Mouse (Mus musculus) kidney, postnatal 36 days (tissue): ENCODE results near the gene Nat8f4.
"Not testable (repeated sequence)": the region's sequence is repeated elsewhere in the genome, so short reads cannot be mapped to it uniquely, and the experiment has no call there.

ENCODE experiments used
- DNase-seq, 2 experiments: peaks; one replicate each; pipeline ENCODE4 v3.0.0; 2021 to 2022; ENCODE audit warnings: mixed read lengths in 2 of 2

The Nat8f4 gene

DNA sequence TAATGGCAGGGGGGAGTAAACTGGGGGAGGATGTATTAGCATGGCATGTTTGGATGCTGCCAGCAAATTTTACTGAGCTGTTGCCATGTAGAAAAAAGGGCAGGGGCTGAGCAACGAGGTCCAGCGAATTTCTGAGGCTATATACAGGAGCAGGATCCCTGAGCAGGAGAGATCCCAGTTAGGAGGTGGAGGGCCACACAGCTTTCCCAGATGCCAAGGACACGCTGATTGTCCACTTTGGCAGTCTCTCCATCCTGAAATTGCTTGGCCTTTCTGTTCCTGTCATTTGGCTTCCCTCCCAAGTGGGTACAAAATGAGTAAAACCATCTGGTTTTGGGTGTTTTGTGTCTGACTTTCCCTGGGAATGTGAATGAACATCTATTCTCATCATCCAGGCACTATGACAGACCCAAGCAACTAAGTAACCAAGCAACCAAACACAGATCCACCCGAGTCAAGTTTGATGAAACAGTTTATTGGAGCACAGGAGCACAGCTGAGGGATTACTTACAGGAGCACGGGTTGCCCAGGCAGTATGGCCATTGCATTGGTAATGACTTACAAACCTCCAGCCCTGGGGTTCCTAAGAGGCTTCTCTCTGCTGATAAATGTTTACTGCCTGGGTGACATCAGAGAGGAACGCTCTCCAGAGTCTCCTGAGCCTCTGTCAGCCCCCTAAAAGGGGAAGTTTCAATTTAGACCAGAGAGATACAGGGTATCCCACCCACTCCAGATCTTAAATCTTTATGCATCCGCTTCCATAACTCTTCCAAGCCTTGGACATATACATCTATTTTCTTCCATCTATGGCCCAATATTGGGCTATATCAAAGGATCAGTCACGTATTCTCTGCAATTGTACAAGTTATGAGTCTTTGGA lies 5.8 kb downstream of the Nat8f4 start:
- DNase-seq, result not testable (repeated sequence)

DNA sequence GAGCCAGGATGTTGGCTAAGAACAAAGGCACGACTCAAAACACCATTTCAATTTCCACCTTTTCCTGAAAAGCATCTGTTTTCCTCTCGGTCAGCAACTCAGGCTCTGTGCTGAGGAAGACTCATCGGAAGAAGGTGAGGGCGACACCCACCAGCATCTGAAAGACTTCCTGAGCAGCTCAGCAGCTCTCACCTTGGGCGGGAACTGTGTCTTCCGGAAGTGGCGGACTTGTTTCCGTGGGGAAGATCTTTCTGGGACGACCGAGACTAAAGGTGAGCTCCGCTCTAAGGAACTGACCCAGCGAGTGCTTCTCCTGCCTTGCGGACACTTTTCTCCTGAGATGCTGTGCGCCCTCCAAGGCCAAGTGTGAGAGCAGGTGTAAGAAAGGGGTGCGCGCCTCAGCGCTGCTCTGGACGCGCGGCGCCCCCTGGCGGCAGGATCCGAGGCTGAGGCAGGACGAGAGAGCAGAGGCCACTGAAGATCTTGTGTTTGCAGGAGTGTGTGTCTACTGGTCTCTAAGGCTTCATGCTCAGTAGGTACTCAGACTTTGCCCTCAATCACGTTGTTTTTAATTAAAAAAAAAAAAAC lies 9.5 kb downstream of the Nat8f4 start:
- DNase-seq, result peak in 1 of 2 experiments; percentile 67

DNA sequence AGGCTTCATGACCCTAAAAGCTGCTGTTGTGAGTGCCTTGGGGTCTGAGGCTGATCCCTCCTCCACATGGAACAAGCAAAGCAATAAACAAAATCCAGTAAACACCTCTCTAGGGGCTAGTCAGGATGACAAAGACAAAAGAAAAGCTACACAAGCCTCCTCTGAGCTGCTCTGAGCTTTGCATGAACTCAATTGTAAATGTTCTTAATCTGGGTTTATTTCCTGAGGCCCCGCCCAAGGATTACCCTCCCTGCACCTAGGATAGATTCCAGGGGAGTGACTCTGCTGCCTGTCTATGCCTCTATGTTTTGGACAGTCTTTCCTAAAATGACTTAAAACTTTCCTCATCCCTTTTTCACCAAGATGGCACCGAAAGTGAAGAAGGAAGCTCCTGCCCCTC lies 15.7 kb downstream of the Nat8f4 start:
- no peak for DNase-seq

DNA sequence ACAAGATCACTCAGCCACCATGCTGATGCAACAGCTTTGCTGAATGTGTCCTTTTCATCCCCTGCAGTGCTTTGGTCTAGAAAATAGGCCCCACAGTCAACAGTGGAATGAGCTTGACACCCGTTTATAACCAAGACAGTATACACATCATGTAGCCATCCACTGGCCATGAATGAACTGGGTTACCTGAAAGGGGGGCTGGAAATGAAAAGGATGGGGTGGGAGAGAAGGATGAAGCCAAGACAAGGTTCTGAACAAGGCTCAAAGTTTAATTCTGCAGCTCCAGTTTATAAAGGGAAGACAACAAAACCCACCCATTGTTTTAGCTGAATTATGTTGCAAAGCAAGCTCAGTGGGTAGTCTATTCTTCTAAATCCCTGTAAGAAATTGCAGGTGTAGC lies 20.4 kb downstream of the Nat8f4 start:
- no peak for DNase-seq

DNA sequence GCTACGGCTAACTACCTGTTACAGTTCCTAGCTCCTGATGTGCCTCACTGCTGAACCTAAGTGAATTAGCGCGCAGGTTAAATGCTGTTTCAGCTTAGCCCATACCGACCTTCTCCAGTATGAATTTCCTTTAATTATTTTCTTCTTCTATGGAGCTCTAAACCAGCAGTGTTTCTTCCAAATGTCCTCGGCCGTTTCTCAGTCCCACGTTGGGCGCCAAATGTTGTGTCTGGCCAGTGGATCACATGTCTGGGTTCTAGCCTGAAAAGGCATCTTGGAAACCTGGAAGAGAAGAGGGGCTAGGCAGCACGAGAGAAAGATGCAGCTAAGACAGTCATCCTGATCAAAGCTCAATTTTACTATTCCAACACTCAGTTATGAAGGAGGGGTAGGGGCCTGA lies 21.4 kb downstream of the Nat8f4 start:
- DNase-seq, result not testable (repeated sequence)

DNA sequence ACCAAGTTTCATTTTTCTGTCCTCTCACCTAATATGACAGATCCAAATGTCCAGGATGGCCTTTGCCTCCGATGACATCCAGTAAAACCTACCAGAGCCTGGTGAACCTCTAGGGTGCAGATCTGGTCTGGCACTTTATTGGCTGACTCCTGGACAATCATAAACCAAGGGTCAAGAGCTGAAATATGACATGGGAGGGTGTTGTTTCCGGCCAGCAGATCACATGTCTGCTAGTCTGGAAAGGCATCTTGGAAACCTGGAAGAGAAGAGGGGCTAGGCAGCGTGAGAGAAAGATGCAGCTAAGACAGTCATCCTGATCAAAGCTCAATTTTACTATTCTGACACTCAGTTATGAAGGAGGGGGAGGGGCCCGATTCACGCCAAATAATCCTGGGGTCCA lies 35.7 kb downstream of the Nat8f4 start, which contains the start of gene Nat8f2:
Gene Nat8f2, minus strand, starts transcription at position 153 of the 400 bp plus-strand sequence.
- DNase-seq, result peak; percentile 66 to 80

DNA sequence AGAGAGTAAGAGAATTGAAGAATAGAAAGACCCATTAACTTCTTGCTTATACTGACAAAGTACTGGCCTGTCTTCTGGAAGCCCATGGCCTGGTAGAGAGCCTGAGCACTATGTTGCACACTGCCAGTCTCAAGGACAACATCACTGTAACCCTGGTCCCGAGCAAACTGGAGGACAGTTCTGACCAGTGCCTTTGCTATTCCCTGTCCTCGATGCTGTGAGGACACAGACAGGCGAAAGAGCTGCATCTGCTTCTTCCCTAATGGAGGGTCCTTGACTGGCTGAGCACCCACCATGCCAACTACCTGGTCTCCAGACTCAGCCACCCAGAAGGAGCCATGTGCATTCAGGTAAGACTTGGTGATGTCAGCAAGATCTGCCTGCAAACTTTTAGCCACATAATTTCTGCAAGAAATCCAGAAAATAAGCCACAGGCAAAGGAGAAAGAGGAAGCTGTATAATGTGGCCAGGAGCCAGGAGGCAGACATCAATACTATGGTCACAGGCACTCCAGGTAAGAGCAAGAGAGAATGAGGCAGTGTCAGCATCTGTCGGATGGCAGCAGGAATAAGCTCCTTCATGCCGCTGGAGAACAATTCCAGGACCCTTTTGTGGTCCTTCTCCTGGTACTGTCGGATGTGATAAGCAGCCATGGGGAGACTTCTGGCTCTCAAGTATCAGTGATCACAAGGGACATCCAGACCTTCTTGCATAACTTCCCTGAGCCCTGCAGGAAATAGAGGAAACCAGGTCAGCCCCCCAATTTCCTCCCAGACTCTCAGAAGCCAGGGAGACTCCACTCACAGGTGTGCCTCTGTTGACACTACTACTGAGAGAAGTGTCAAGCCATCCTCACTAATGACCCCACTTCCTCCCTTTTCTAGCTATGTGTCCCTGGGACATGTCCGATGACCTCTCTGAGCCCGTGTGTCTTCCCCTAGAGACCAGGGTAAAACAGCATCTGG lies 36.7 kb downstream of the Nat8f4 start:
- DNase-seq, result peak; percentile 23 to 40

DNA sequence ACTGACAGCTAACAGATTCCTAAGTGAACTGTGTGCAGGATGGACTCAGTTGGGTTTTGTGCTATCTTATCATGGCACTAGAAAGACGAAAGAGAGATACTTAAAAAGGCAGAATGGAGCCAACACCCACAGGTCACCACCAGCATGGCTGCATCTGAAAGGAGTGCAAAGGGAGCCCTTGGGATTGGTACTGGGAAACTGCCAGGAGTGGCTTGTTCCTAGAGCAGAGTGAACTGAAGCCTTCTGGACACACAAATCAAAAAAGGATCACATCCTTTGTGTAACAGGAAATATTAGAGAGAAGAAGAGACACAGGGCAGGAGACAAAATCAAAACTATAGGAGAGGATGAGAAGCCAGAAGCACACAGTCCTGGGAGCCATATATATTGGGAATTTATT lies 37.7 kb downstream of the Nat8f4 start:
- not testable (repeated sequence) for DNase-seq

DNA sequence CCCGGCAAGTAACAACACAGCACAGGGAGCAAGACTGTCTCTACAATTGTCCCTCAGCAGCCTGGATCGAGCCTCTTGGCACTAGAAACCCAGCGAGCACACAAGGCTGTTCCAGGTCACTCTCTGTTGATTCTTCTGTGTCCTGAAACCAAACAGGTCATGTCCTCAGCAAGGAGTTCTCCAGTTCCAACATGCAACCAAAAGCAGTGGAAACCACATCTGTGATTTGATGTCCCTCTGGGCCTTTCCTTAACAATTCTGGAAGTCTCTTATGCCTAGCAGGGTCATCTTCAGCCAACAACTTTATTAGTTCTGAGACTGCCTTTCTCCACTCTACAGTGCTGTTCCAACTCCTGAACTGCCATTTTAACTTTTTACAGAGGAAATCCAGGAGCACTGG lies 38.5 kb downstream of the Nat8f4 start:
- DNase-seq, result not testable (repeated sequence)

DNA sequence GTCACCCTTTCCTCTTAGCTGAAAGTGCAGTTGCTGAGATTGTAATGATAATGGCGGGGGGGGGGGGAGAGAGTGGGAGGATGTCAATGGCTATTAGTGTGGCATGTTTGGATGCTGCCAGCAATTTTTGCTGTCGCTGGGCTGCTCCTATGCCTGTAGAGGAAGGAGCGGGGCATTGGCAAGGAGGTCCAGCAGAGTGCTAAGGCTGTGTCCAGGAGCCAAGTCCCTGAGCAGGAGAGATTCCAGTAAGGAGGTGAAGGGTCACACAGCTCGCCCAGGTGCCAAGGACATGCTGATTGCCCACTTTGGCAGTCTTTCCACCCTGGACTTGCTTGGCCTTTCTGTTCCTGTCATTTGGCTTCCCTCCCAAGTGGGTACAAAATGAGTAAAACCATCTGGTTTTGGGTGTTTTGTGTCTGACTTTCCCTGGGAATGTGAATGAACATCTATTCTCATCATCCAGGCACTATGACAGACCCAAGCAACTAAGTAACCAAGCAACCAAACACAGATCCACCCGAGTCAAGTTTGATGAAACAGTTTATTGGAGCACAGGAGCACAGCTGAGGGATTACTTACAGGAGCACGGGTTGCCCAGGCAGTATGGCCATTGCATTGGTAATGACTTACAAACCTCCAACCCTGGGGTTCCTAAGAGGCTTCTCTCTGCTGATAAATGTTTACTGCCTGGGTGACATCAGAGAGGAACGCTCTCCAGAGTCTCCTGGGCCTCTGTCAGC lies 39.6 kb downstream of the Nat8f4 start:
- peak; percentile 75 to 81 for DNase-seq

DNA sequence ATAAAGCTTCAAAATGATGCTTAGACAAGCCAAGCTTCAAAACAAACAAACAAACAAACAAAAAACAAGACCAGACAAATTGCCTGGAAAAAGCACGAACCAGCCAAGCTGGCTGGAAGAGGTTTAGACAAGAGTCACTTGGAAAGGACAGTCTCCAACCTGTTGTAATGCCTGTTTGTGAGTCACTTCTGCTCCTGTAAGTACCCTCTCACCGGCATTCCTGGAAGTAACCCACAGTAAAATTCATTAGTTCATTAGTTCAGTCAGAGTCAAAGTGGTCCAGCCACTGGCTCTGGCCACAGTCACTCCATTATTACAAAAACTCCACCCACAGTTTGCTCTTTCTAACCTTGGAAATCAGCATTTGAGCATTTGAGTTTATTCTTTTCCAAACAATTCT lies 40.8 kb downstream of the Nat8f4 start:
- DNase-seq, result no peak

DNA sequence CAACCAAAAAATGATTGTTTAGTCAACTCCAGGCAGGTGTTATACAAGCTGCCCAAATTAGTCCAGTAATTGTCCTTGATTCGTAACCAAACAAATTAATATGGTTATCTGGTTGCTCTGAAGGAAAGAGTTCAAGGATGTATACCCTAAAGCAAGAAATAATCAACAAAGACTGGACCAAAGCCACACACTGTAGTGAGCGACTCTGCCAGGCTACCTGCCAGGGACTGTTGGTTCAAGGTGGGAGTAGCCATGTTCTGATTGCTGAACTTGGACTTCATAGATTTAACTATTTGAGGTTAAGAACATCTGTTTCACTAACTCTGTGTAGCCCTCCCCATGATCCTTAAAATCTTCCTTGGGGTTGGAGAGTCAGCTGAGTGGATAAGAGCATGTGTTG lies 41.5 kb downstream of the Nat8f4 start:
- no peak for DNase-seq

DNA sequence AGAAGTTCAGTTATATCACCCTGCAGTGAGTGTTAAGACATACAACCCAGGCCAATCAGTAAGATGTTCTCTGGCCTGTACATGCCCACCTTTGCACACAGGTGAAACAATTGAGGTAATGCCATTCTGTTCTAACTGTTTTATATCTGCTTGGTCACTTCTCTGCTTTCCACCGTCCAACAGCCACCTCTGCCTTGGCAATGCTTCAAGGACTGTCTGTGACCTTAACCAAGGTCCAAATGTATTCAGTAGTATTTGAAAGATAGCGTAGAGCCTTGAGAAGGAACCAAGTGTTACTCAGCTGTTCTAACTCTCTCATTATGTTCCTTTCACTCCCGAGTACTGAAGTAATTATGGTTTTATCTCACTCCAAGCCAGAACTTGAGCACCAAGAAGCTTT lies 42.1 kb downstream of the Nat8f4 start:
- DNase-seq, result peak; percentile 66 to 69

DNA sequence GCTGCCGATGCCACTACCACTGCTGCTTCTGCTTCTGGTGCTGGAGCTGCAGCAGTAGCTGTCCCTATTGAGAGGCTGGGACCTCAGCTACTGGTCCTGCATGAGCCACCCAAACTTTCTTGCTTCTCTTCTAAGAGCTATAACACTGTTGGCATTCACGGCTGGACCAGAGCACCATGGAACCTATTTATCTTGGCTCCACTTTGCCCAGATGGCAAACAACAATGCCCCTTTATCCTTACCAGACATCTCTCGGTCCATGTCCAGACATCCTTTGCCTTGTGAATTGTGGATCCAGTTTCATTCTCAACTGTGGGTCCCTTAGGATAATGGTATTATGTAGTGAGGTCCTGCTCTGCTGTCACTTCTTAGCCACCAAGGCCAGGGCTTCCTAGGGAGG lies 43.4 kb downstream of the Nat8f4 start:
- DNase-seq, result peak in 1 of 2 experiments; percentile 45

DNA sequence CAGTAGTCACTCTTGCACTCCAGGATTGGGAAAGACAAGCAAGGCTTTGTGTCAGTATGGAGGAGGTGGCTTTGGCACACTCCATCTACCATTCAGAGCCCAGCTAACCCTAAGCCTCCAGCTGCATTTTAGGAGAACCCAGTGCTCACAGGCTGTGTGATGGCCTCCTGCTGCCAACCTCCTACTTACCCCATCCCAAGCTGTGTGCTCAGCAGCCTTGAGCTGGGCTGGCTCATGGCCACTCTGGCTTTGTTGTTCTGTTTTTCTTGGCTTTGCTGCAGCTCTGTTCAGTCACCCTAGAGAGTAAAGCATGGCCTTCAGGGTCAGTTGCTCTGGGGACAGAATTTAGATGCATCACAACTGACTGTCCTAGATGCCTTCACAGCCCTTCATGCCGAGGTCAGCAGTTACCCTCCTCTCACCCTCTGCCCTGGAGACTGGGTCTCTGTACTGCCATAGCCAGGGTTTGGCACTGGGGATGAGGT lies 48.4 kb downstream of the Nat8f4 start:
- peak; percentile 78 to 81 for DNase-seq

DNA sequence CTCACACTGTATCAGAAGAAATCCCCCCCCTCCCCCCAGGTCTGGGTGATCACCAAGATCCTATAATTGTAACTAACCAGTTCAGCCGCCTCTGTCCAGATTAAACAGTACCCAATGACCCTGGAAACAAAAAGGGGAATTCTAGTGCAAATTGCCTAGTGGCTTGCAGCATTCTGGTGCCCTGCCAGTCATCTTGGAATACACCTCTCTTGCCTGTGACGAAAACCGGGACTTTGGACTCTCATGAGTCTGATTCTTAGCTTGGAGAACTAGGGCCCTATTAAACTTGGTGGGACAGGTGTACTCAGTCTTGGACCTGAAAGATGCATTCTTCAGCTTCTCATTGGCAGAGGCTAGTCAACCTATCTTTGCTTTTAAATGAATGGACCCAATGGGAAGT lies 51.2 kb downstream of the Nat8f4 start:
- peak; percentile 82 to 84 for DNase-seq

DNA sequence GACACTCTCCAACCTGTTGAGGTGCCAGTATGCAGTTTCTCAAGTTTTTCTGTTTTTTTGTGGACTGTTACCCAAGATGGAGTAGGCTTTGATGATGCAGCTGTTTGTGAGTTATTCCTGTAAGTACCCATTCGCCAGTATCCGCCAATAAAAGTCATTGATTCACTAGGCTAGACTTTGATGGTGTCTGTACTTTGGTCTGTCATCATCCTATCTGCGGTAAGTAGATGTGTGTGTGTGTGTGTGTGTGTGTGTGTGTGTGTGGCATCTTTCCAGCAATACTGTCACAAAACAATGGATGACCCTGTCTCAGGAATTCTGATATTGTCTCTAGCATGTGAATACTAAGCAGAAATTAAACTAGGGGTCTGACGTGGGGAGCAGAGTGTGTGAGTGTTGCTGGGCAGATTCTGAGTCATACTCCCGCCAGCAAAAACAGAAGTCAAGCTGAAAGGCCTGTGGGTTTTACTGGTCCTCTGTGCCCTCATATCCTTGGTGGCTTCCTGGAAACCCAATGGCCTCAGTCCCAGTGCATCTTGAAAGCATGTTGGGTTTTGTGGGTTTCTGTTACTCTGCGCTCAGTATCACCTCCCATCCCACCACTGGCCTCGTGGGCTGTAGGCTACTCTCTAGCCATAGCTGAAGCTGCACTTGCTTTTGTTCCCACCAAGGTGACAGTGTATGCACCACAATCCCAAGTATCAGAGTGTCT lies 53.5 kb downstream of the Nat8f4 start:
- DNase-seq, result no peak

DNA sequence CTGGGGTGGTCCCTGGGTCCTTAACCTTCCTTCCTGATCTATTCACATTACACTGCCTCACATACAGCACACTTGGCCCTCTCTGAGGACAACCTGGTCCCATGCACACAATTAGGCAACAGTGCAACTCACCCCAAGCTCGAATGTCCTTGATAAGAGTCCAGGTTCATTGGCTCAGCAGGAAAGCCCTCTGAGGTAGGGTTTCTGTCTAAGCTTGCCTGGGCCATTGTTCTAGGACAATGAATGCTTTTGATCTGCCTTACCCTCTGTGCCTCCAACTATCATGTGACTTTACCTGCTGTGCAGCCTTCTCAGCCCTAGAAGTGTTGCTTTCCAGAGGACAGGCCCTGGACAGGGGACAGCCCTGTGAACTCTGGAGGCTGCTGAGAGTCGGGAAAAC lies 55.4 kb downstream of the Nat8f4 start:
- DNase-seq, result no peak
